Comparison of ENCODE assay signal across 9 mouse cellular contexts in the genomic region with DNA sequence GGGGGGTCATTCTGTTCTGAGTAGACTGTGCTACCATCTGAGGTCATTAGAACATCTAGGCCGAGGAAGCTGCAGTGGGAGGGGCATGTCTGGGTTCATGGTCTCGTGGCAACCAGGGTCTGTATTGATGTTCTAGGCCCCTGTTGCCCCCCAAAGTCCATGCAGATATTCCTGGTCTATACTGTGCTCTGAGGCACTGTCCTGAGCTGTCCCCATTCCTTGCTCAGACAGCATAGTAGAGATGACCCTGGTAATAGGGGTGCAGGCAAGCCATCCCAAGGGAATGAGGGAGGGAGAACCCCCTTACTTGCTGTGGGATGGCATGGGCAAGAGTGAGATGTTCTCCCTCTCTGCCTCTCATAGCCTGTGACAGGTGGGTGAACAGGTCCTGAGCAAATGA.
"Had no signal": no experiment of that assay in that cellular context is flagged by ENCODE, and none has a peak within 500 bp of the region (broad histone marks: within the 10 kb centered on the region; RNA-seq: fewer than 3 reads in every experiment).

No protein-coding gene starts in this region.

- H3K4me1 ChIP-seq: kidney, embryonic 15.5 days; liver, embryonic 12.5 days had no signal

- DNase-seq: kidney, adult 2 months; kidney, postnatal 14 days; left cerebral cortex, postnatal 4 days; right cerebral cortex, adult 18-20 months; right cerebral cortex, postnatal 25 days; thymus, postnatal 14 days had no signal

- H3K4me2 ChIP-seq: kidney, embryonic 15.5 days; liver, embryonic 12.5 days had no signal

- H3K9me3 ChIP-seq: kidney, embryonic 15.5 days; liver, embryonic 12.5 days had no signal

- H3K36me3 ChIP-seq: kidney, embryonic 15.5 days; liver, embryonic 12.5 days had no signal

- H3K27ac ChIP-seq: kidney, embryonic 15.5 days; liver, embryonic 12.5 days had no signal

- H3K4me3 ChIP-seq: kidney, embryonic 15.5 days; liver, embryonic 12.5 days had no signal

- H3K9ac ChIP-seq: kidney, embryonic 15.5 days; liver, embryonic 12.5 days had no signal

- H3K27me3 ChIP-seq: kidney, embryonic 15.5 days; liver, embryonic 12.5 days had no signal

- ATAC-seq: intestine, embryonic 16.5 days; liver, embryonic 12.5 days had no signal
